Mouse (Mus musculus) kidney, embryonic 15.5 days (tissue): ENCODE measurements around the gene Lce1b. TPM values are rescaled to one million over a fixed set of nuclear protein-coding genes. Genes with fewer than 3 reads are reported as not detected.
"Not testable (repeated sequence)": the region's sequence is repeated elsewhere in the genome, so short reads cannot be mapped to it uniquely, and the experiment has no call there.

Source experiments
- ATAC-seq: fragments of 200-750 bp; cut with Nextera tagmentation; replicated peaks from 2 replicates; pipeline ENCODE4 v1.8.0; 2017; ENCODE audit warnings: moderate TSS enrichment; ENCODE audit not compliant: low FRiP score
- H3K27ac ChIP-seq: fragments of 300-500 bp; sonication (generic); 2 replicates; pipeline ENCODE4 v1.5.1; 2015; ENCODE audit warnings: mild to moderate bottlenecking, inconsistent platforms
- H3K27me3 ChIP-seq: fragments of 300-500 bp; sonication (generic); 2 replicates; pipeline ENCODE4 v1.6.1; 2015; ENCODE audit warnings: inconsistent platforms
- H3K36me3 ChIP-seq: fragments of 300-500 bp; sonication (generic); 2 replicates; pipeline ENCODE4 v1.6.1; 2015; ENCODE audit warnings: inconsistent platforms
- H3K4me1 ChIP-seq: fragments of 300-500 bp; sonication (generic); 2 replicates; pipeline ENCODE4 v1.6.1; 2015; ENCODE audit warnings: inconsistent platforms
- H3K4me2 ChIP-seq: fragments of 300-500 bp; sonication (generic); 2 replicates; pipeline ENCODE4 v1.6.1; 2015; ENCODE audit warnings: moderate library complexity, mild to moderate bottlenecking, inconsistent platforms
- H3K4me3 ChIP-seq: fragments of 300-500 bp; sonication (generic); replicated peaks from 2 replicates; pipeline ENCODE4 v1.5.1; 2015; ENCODE audit warnings: mild to moderate bottlenecking, inconsistent platforms
- H3K9ac ChIP-seq: fragments of 300-500 bp; sonication (generic); 2 replicates; pipeline ENCODE4 v1.6.1; 2015; ENCODE audit warnings: mild to moderate bottlenecking, inconsistent platforms
- H3K9me3 ChIP-seq: fragments of 300-500 bp; sonication (generic); replicated peaks from 2 replicates; pipeline ENCODE4 v1.6.1; 2016; ENCODE audit warnings: inconsistent platforms
- WGBS: fragments of 180-500 bp; shearing (Covaris S2); methylation state at CpG from one replicate; pipeline ENCODE4 v1.1.7; 2015; ENCODE audit warnings: mixed read lengths; 5-methylcytosine and 5-hydroxymethylcytosine counted together
- polyA plus RNA-seq: library from polyadenylated mRNA; unstranded; fragments of >200 nt; fragmentation: Nextera tagmentation; extraction: Ambion mirVana; gene quantifications from 2 replicates; pipeline ENCODE4 v1.2.1, GENCODE M21; 2015

Lce1b gene
- not detected in 2 replicates for polyA plus RNA-seq

DNA sequence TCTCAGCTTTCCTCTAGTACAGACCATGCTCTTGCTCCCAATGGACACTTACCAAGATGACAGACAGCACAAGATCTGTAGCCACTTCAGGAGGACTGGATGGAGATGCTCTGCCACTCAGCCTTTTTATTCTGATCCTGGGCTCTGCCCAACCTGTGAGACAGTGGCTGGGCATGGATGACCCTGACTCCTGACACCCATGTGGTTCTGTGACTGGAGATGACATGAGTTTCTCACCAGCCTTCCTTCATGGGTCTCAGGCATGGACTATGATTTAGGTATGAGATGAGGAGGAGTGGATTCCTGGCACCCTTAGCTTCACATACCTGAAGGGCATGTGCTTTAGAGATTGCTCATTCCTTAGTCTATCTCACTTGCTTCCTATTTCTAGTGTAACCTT lies at the start of gene Lce1b:
Gene Lce1b (minus strand): TSS at position 101 of the 400 bp plus-strand sequence.
- Histone ChIP-seq H3K4me2 (no peak within 1 kb of the TSS), H3K27ac (no peak within 1 kb of the TSS), H3K4me1 (no peaks in the 10 kb centered on the region), H3K27me3 (no peaks in the 10 kb centered on the region), H3K9ac (no peak within 1 kb of the TSS), H3K36me3 (no peaks in the 10 kb centered on the region), H3K9me3 (no peaks in the 10 kb centered on the region), H3K4me3 (no peak within 1 kb of the TSS)
- ATAC-seq = no peak

DNA sequence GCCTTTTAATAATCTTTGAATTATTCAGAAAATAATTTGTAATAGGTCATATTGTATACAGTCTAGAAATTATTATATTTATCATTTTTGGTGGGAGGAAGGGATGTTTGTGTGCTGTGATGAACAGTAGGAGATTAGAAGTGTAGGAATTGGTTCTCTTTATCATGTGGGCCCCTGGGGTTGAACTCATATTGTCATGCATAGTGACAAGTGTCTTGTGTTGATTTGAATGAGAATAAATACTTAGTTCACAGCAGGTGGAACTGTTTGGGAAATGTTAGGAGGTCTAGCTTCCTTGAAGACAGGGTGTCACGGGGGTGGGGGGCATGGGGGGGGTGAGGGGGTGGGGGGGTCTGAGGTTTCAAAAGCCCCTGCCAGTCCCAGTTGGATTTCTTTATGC lies 37.9 kb upstream of the Lce1b start:
- no peak for ATAC-seq
- Histone ChIP-seq H3K4me3 (no peak overlapping the region), H3K9ac (no peak overlapping the region), H3K36me3 (no peaks in the 10 kb centered on the region), H3K4me1 (no peaks in the 10 kb centered on the region), H3K27me3 (no peaks in the 10 kb centered on the region), H3K4me2 (no peak overlapping the region), H3K9me3 (no peaks in the 10 kb centered on the region), H3K27ac (no peak overlapping the region)
- WGBS = 17% methylated on average over 1 of the region's 1 CpGs

GRCm38 (mm10) chr3:92691688-92692087 lies 35.0 kb upstream of the Lce1b start:
- no peak overlapping the region for H3K9ac ChIP-seq
- H3K36me3 ChIP-seq = no peaks in the 10 kb centered on the region
- H3K27me3 ChIP-seq = no peaks in the 10 kb centered on the region
- no peak for ATAC-seq
- H3K4me2 ChIP-seq = no peak overlapping the region
- H3K4me1 ChIP-seq = no peaks in the 10 kb centered on the region
- no peak overlapping the region for H3K4me3 ChIP-seq
- no peak overlapping the region for H3K27ac ChIP-seq
- no peaks in the 10 kb centered on the region for H3K9me3 ChIP-seq

DNA sequence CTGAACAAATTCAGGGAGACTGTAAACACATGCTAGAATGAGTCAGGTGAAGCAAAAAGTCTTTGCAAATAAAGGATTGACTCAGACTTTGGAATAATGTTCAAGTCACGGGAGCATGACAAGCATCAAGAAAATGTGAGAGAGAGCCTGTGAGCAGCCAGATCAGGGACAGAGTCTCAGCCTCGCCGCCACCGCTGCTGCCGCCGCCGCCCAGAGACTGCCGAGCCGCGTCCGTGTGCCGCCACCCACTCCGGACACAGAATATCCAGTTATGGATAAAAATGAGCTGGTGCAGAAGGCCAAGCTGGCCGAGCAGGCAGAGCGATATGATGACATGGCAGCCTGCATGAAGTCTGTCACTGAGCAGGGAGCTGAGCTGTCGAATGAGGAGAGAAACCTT lies 32.4 kb upstream of the Lce1b start:
- WGBS = 77% methylated on average over 16 of the region's 16 CpGs
- not testable (repeated sequence) for H3K4me1 ChIP-seq

DNA sequence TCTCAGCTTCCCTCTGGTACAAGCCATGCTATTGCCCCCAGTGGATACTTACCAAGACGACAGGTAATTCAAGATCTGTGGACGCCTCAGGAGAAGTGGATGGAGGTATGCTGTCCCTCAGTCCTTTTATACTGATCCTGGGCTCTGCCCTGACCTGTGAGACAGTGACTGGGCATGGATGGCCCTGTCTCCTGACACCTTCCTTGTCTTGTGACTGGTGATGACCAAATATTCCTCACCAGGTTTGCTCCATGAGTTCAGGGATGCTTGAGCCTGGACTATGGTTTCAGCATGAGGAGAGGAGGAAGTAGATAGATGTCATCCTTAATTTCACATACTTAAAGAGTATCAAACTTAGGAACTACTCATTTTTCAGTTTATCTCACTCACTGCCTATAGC lies 30.4 kb upstream of the Lce1b start, which contains the start of gene Lce1d:
Gene Lce1d (minus strand): TSS at position 101 of the 400 bp plus-strand sequence.
- no peaks in the 10 kb centered on the region for H3K4me1 ChIP-seq
- no peak within 1 kb of the TSS for H3K4me2 ChIP-seq

More for the DNA sequence above, 32.4 kb upstream of the Lce1b start:
- not testable (repeated sequence) for H3K9ac ChIP-seq, H3K4me3 ChIP-seq, H3K36me3 ChIP-seq, ATAC-seq, H3K27ac ChIP-seq, H3K27me3 ChIP-seq, H3K9me3 ChIP-seq, H3K4me2 ChIP-seq

GRCm38 (mm10) chr3:92678947-92679346 lies 22.2 kb upstream of the Lce1b start, which contains the start of gene Lce1c:
Lce1c (plus strand) TSS chr3:92679247.
- ATAC-seq = no peak
- Histone ChIP-seq H3K27ac (no peak within 1 kb of the TSS), H3K4me2 (no peak within 1 kb of the TSS), H3K9ac (no peak within 1 kb of the TSS), H3K9me3 (no peaks in the 10 kb centered on the region), H3K27me3 (no peaks in the 10 kb centered on the region), H3K4me1 (no peaks in the 10 kb centered on the region), H3K4me3 (no peak within 1 kb of the TSS), H3K36me3 (no peaks in the 10 kb centered on the region)
- 87% methylated on average over 4 of the region's 4 CpGs for WGBS

More for the DNA sequence above, 30.4 kb upstream of the Lce1b start, which contains the start of gene Lce1d:
- H3K4me3 ChIP-seq = no peak within 1 kb of the TSS
- no peaks in the 10 kb centered on the region for H3K36me3 ChIP-seq
- no peak within 1 kb of the TSS for H3K9ac ChIP-seq
- WGBS = 55% methylated on average over 2 of the region's 2 CpGs
- no peak for ATAC-seq
- no peaks in the 10 kb centered on the region for H3K27me3 ChIP-seq
- no peaks in the 10 kb centered on the region for H3K9me3 ChIP-seq
- no peak within 1 kb of the TSS for H3K27ac ChIP-seq

GRCm38 (mm10) chr3:92670215-92670614 lies 13.5 kb upstream of the Lce1b start, which contains the start of gene Lce1a2:
Lce1a2 (minus strand) TSS chr3:92670315.
- Histone ChIP-seq H3K4me2 (no peak within 1 kb of the TSS), H3K36me3 (no peaks in the 10 kb centered on the region), H3K4me3 (no peak within 1 kb of the TSS), H3K9ac (no peak within 1 kb of the TSS), H3K27ac (no peak within 1 kb of the TSS), H3K27me3 (no peaks in the 10 kb centered on the region), H3K4me1 (no peaks in the 10 kb centered on the region), H3K9me3 (no peaks in the 10 kb centered on the region)
- ATAC-seq = no peak

GRCm38 (mm10) chr3:92648207-92648606 lies 8.5 kb downstream of the Lce1b start, which contains the start of gene Lce1a1:
Lce1a1 (minus strand) TSS chr3:92648307.
- 97% methylated on average over 1 of the region's 1 CpGs for WGBS

DNA sequence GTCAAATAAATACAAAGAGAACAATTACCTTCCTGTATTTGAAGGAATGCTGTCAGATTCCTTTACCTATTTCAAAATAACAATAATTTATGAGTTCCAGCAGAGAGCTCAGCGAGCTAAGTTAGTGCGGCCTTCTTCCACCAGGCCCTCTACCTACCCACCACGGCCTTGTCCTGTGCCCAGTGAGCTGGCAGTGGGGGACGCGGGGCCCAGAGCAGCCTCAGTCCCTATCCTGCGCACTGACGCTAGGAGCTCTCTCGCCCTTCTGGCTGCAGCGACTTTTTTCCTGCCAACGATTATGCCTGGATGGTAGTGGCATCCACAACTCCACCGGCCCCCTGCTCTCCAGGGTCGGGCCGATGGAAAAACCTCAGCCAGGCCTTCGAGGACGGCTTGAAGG lies 16.9 kb downstream of the Lce1b start:
- Histone ChIP-seq H3K36me3 (no peaks in the 10 kb centered on the region), H3K27ac (no peak overlapping the region), H3K9ac (no peak overlapping the region), H3K27me3 (no peaks in the 10 kb centered on the region), H3K9me3 (no peaks in the 10 kb centered on the region), H3K4me3 (no peak overlapping the region), H3K4me1 (no peaks in the 10 kb centered on the region), H3K4me2 (no peak overlapping the region)
- 88% methylated on average over 15 of the region's 15 CpGs for whole genome bisulfite sequencing
- no peak for ATAC-seq

More at GRCm38 (mm10) chr3:92648207-92648606, 8.5 kb downstream of the Lce1b start, which contains the start of gene Lce1a1:
- Histone ChIP-seq H3K27me3 (no peaks in the 10 kb centered on the region), H3K4me1 (no peaks in the 10 kb centered on the region), H3K36me3 (no peaks in the 10 kb centered on the region), H3K9me3 (no peaks in the 10 kb centered on the region), H3K4me3 (no peak within 1 kb of the TSS), H3K27ac (no peak within 1 kb of the TSS), H3K9ac (no peak within 1 kb of the TSS), H3K4me2 (no peak within 1 kb of the TSS)
- ATAC-seq = no peak

- Histone ChIP-seq H3K36me3 (no peaks in the 10 kb centered on the region), H3K9ac (no peak overlapping the region), H3K4me1 (no peaks in the 10 kb centered on the region), H3K4me3 (no peak overlapping the region), H3K27me3 (no peaks in the 10 kb centered on the region), H3K4me2 (no peak overlapping the region), H3K27ac (no peak overlapping the region), H3K9me3 (no peaks in the 10 kb centered on the region)
- 69% methylated on average over 3 of the region's 3 CpGs for WGBS
- no peak for ATAC-seq
Observed at GRCm38 (mm10) chr3:92638653-92638991, 18.1 kb downstream of the Lce1b start.

DNA sequence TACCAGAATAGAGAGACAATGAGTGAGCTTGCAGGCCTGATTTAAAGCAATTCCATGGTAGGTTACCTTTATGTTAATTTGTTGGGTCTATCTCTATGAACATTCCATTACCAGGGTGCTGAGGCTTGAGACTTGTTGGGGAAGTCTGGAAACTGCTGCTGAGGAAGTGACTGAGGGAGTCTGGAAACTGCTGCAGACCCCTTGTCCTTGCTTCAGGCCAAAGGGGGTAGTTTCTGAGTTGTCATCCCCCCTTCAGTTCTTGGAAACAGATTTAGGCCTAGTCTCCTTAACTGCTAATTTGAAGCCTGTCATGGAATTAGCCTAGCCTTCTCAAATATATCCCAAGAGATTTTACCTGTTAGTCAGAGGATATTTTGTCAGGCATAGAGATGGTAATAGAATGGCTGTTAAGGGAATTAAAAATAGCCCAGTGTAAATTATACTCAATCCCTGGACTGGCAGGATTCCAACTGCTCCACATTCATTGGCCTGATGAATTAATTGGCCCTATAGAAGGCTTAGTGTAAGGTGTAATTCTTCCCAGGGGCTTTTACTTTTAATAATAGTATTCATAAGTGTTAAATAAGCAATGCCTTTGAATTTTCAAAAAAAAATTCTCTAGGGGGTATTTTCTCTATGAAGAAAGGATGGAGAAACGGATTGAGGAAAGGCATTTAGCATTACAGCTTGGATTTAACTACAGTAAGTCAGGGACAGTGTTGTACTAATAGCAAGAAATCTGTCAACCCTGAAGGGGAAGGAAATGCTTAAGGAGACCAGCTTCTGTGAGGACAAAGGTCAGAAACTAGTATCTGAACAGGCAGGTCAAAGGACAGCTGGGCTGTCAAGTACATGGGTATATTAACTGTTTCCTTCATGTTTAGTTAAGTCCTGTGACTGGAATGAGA lies 18.7 kb downstream of the Lce1b start:
- H3K4me3 ChIP-seq = no peak overlapping the region
- H3K9ac ChIP-seq = no peak overlapping the region
- H3K36me3 ChIP-seq = no peaks in the 10 kb centered on the region
- no peaks in the 10 kb centered on the region for H3K27me3 ChIP-seq
- no peak overlapping the region for H3K27ac ChIP-seq
- ATAC-seq = no peak; the same call in 1 of the 2 replicates
- no peaks in the 10 kb centered on the region for H3K4me1 ChIP-seq
- no peaks in the 10 kb centered on the region for H3K9me3 ChIP-seq
- WGBS = 35% methylated on average over 1 of the region's 1 CpGs
- no peak overlapping the region for H3K4me2 ChIP-seq

DNA sequence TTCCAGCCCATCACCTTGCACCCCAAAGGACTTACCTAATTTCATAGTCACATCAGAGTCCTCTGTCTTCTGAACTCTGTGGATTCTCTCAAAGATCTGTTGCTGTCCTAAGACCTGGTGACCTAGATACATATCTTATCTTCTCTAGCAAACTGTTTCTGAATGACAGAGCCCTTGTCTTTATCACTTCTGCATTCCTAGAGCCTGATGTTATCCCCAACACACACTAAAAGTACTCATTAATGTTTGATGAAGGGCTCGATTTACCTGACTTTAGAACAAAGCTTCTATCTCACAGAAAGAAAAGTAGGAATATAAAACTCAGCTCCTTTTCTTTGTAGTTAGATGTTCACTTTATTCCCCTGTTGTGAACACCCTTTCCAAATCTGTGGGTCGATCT lies 35.2 kb downstream of the Lce1b start, which contains the start of gene Lce6a:
Gene Lce6a (minus strand): TSS at position 101 of the 400 bp plus-strand sequence.
- H3K9ac ChIP-seq = no peak within 1 kb of the TSS
- H3K27me3 ChIP-seq = no peaks in the 10 kb centered on the region
- H3K36me3 ChIP-seq = no peaks in the 10 kb centered on the region
- no peak within 1 kb of the TSS for H3K27ac ChIP-seq
- WGBS = 79% methylated on average over 2 of the region's 2 CpGs
- H3K4me1 ChIP-seq = no peaks in the 10 kb centered on the region
- no peak within 1 kb of the TSS for H3K4me2 ChIP-seq
- no peak for ATAC-seq
- H3K9me3 ChIP-seq = no peaks in the 10 kb centered on the region
- H3K4me3 ChIP-seq = no peak within 1 kb of the TSS
